Mouse (Mus musculus) kidney, adult 2 months (tissue): ENCODE measurements at regions not wholly inside any gene's neighbourhood (a gene's known extent, or its start where the extent isn't known, plus 50 kb on each side); places are given as distances from the start of the nearest gene placed in this dataset.

ENCODE experiments used
- CTCF ChIP-seq: fragments of 200-500 bp; conservative IDR thresholded peaks from 2 replicates; pipeline ENCODE4 v1.5.1; 2011; ENCODE audit warnings: low read depth, mild to moderate bottlenecking, control low read depth, low read length, moderate library complexity, mixed read lengths; ENCODE audit not compliant: insufficient read depth, insufficient read length
- POLR2A ChIP-seq: fragments of 200-500 bp; IDR thresholded peaks from one replicate; pipeline ENCODE4 v1.6.1; 2011; ENCODE audit warnings: low read depth, low read length, control low read depth

DNA sequence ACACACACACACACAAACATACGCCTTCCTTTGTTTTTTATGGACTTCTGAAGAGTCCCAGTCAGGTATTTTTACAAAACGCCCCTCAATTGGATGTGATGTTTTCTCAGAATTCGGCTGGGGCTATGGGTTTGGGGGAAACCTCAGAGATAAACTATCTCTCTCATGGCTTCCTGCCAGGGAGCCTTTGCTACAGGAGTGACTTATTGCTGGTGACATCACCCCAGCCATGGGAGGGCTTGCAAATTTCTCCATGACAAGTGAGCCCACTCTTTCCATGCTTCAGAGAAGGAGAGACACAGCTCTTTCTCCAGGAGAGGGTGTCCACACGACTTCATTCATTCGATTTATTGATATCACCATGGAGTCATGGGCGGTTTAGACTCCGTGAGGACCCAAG lies 175.5 kb downstream of the Cdc5l start:
- no peak for TF ChIP-seq CTCF
- TF ChIP-seq POLR2A: no peak
